In genomic region chr5:58740759-58741158, GRCm38 (mm10) we compare ENCODE assay signal across 15 mouse cellular contexts.
"Had no signal": no experiment of that assay in that cellular context is flagged by ENCODE, and none has a peak within 500 bp of the region (broad histone marks: within the 10 kb centered on the region; RNA-seq: fewer than 3 reads in every experiment).

No protein-coding gene starts in this region.

- H3K9me3 ChIP-seq: limb, embryonic 10.5 days; liver, embryonic 13.5 days; lung, embryonic 15.5 days; megakaryocyte, embryonic 14.5 days; midbrain, embryonic 13.5 days; neural tube, embryonic 12.5 days had no signal

- DNase-seq: kidney, adult 18-20 months; kidney, postnatal 14 days; liver, embryonic 13.5 days; liver, postnatal 0 days; lung, postnatal 14 days; right cerebral cortex, adult 18-20 months; right cerebral cortex, postnatal 25 days; thymus, postnatal 36 days had no signal

- H3K9ac ChIP-seq: liver, embryonic 13.5 days; liver, postnatal 0 days; lung, embryonic 15.5 days; midbrain, embryonic 13.5 days; neural tube, embryonic 12.5 days had no signal

- H3K27me3 ChIP-seq: liver, embryonic 13.5 days; lung, embryonic 15.5 days; megakaryocyte, embryonic 14.5 days; midbrain, embryonic 13.5 days; neural tube, embryonic 12.5 days had no signal

- H3K4me2 ChIP-seq: liver, embryonic 13.5 days; lung, embryonic 15.5 days; midbrain, embryonic 13.5 days; neural tube, embryonic 12.5 days had no signal

- H3K4me3 ChIP-seq: left cerebral cortex, adult 2 months; limb, embryonic 10.5 days; liver, embryonic 13.5 days; lung, embryonic 15.5 days; megakaryocyte, embryonic 14.5 days; midbrain, embryonic 13.5 days; neural tube, embryonic 12.5 days had no signal

- H3K4me1 ChIP-seq: limb, embryonic 10.5 days; liver, embryonic 13.5 days; lung, embryonic 15.5 days; midbrain, embryonic 13.5 days; neural tube, embryonic 12.5 days had no signal

- H3K27ac ChIP-seq: left cerebral cortex, adult 2 months; limb, embryonic 10.5 days; liver, embryonic 13.5 days; lung, embryonic 15.5 days; macrophage; midbrain, embryonic 13.5 days; neural tube, embryonic 12.5 days had no signal

- ATAC-seq: liver, postnatal 0 days; midbrain, embryonic 13.5 days had no signal

- H3K36me3 ChIP-seq: limb, embryonic 10.5 days; liver, embryonic 13.5 days; lung, embryonic 15.5 days; midbrain, embryonic 13.5 days; neural tube, embryonic 12.5 days had no signal
